Mouse (Mus musculus): ENCODE measurements at regions not wholly inside any gene's neighbourhood (a gene's known extent, or its start where the extent isn't known, plus 50 kb on each side); places are given as distances from the start of the nearest gene placed in this dataset.
"Not testable (repeated sequence)": the region's sequence is repeated elsewhere in the genome, so short reads cannot be mapped to it uniquely, and the experiment has no call there.

DNA sequence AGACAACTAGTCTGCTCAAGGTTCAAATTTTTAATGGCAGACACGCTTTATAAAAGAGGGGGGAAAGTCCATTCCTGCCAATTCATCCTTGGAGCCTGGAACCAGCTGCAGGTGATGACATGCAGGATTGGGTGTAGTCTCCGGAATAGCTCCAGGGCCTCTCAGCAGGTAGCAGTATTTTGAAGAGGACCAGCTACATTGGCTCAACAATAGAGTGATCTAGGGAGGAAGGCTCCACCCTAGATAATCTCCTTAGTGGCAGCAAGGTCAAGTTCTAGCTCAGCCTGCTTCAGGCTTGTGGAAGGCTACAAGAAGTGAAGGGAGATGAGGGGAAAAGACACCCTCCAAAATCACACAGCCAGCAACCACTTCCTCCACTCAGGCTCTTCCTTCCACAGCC is 1405.1 kb downstream of the 4930444P10Rik start:
- DNase-seq; intact Hi-C loops (cut with DNase I; ENCODE audit: low total_unique reads): not testable (repeated sequence)

DNA sequence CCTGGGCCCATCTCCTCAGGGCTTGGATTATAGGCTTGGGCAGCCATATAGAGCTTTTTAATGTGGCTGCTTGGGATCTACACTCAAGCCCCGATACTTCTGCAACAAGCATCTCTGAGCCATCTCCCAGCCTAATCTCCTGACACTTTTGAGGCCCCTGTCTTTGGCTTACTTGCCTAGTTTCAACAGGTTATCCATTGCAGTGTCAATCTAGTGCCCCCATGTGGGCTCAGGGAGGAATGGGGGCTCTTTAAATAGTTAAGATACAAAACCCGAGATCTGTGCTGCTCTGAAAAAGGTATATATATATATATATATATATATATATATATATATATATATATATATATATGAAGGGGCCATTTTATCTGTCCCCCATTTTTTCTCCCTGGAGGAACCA is 1407.0 kb downstream of the 4930444P10Rik start:
- no peak for DNase-seq
- intact Hi-C loops (cut with DNase I; ENCODE audit: low total_unique reads) = no loop called here

DNA sequence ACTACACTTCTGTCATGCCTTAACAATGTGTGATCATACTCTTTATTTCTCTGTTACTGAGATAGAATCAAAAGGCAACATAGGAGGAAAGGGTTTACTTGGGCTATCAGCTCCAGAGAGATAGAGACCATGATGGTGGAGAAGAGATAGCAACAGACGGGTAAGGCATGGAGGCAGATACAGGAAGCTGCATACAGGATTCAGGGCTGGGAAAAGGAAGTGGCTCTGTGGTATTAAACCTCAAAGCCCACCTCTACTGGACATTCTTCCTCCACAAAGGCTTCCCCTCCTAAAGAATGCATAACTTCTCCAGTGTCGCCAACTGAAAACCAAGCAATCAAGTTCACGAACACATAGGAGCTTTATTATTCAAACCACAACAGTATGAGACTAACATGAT is 1412.7 kb downstream of the 4930444P10Rik start:
- DNase-seq = no peak
- intact Hi-C loops (cut with DNase I; ENCODE audit: low total_unique reads) = no loop called here

DNA sequence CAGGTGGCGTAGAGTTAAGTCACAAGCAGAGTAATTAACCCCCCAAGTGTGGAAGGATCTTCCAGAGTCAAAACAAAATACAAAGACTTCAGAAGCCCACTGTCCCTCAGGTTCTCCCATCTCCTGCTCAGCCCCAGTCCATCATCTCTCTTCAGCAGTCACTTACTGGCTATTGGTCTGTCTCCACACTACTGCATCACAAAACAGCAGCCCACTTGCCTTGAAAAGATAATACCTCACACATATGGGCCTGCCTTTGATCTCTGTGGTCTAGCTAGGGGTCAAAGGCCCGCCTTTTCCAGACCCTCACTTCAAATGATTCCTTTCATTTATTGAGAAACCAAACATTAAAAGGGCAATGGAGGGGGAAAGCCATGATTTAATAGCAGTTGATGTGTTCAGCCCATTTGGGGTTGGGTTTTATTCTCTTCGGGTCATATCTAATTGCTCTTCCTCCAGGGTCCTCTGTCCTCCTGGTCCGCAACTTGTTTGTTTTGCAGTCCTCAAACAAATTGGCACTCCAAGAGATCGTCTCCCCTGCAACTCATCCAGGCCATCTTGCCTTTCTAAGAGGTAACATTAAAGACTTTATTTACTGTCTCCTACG is 1420.6 kb downstream of the 4930444P10Rik start:
- DNase-seq = no peak
- intact Hi-C loops (cut with DNase I; ENCODE audit: low total_unique reads) = no loop called here

DNA sequence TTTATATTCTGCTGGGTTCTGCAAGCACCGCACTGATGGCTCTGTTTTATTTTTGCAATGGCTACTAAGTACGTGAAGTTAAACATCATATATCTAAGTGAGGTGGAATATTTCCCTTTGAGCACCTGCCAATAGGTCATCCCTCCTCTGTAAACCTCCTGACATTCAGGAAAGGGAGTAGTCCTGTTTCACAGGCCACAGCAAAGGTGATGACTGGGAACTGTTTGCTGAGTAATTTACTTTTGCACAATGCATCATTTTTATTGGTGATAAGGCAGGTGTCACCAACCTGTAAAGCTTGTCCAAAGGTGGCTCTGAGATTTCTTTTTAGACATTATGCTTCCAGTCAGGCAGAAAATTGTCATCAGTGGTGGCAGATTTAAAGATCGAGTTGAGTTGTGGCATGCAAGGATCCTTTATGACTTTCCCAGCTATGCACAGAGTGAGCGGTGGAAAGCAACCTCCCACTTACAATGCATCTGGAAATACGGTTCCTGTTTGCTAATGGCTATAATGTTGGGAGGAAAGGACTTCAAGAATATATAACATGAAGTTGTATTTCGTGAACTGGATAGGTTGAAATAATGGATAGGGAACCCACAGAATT is 1430.3 kb downstream of the 4930444P10Rik start:
- intact Hi-C loops (cut with DNase I; ENCODE audit: low total_unique reads) = no loop called here
- DNase-seq = no peak

DNA sequence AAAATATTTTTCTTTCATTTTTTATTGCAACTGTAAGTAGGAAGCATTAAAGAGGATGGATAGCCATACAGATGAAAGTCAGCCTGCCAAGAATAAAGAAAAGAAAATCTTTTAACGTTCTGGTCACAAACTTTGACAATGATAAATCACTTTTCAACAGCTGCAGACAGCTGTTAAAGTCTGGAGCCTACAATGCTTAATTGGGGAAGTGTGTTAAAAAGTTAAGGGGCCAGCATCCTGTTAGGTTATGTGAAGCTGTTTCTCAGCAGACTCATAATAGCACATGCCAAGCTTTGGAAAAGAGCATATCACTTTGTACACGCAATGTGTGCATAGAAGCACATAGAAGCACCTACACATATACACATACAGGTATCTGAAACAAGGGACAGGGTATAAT is 1431.3 kb downstream of the 4930444P10Rik start:
- DNase-seq = no peak
- intact Hi-C loops (cut with DNase I; ENCODE audit: low total_unique reads) = no loop called here

DNA sequence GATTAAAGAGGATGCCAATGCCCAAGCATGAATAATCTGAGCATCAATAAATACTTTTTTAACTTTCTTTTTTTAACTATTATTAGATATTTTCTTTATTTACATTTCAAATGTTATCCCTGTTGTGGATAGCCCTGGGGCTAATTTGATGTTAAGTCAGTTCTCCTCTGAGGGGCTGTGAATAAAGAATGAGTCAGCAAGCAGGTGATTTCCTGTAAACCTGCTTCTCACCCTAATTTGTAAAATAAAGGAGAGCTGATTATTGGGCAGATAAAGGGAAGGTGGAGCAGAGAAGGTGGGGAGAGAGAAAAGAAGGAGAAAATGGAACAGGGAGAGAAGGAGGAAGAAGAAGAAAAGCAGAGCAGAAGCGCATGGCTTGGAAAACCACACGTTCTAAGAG is 1442.8 kb downstream of the 4930444P10Rik start:
- DNase-seq = no peak
- intact Hi-C loops (cut with DNase I; ENCODE audit: low total_unique reads) = no loop called here

DNA sequence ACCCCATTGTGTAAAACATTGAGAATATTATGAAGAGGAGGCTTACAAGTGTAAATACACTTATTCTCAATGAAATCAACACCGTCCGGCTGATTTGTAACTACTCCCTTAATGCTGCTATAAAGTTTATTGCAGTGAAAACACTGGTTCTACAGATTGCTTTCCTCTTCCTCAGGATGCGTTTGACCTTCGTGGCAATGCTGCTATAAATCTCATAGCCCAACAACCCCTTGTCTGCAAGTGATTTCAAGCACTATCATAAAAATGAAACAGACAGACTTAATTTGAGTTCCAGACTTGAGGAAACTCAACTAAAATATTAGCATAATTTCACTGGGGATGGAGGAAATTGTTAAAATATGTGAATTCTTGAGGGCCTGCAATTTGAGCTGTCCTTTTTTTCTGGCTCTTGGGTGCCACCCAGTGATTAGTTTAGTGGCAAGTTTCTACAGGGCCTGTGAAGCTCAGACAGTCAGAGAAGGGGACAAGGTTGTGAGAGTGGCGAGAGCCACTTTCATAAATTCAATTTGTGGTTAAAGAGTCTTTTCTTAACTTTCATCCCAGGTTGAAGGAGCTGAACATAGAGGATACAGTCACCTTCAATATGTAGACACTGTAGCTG is 1457.4 kb downstream of the 4930444P10Rik start:
- intact Hi-C loops (cut with DNase I; ENCODE audit: low total_unique reads) = no loop called here

DNA sequence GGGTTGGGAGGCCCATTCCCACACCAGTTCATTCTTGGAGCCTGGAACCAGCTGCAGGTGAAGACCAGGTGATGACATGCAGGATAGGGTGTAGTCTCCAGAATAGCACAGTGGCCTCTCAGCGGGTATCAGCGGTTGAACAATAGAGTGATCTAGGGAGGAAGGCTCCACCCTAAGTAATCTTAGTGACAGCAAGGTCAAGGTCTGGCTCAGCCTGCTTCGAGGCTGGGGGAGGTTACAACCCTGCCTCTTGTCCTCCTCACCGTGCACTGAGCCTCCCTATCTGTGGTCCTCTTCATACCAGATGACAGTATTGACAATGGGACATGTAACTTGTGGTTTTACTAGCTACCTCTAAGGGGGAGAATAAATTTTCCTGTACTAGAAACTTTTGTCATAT is 1461.1 kb downstream of the 4930444P10Rik start:
- no peak for DNase-seq
- intact Hi-C loops (cut with DNase I; ENCODE audit: low total_unique reads) = no loop called here

More for the DNA sequence above, 1457.4 kb downstream of the 4930444P10Rik start:
- DNase-seq = no peak

DNA sequence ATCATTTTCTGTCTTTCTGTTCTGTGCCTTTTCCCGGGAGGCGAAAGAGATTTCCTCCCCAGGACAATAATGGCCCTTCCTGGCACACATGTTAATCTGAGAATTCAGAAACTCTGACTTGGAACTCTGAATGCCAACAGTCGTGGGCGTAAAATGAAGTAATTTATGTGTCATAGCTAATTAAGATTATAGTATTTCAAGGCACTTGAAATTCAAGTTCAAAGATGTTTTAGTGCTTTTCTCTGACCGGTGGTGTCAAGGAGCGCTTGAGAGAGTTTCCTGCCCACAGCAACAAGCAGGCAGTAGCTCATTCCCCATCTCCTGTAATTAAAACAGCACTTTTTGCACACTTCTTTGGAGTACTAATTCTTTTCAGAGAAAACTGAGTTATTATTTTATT is 1465.9 kb downstream of the 4930444P10Rik start:
- intact Hi-C loops (cut with DNase I; ENCODE audit: low total_unique reads) = no loop called here

DNA sequence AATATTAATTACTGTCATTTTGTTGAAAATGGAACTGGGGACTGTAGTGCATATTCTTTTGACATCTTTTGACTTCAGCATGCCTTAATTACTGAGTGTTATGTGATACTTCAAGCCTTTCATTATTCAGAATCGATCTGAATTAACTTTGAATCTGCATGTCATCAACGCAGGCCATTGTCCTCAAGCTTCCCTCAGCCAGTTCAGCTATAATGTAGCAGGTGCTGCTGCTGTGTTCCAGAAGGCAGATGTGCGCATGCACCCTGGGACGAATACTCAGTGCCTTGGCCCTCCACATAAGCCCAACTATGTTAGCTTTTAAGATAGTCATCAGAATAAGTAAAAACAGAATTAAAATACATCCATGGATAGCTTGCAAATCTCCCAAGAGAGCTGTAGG is 1466.4 kb downstream of the 4930444P10Rik start:
- intact Hi-C loops (cut with DNase I; ENCODE audit: low total_unique reads) = no loop called here
- DNase-seq = no peak

More for the DNA sequence above, 1465.9 kb downstream of the 4930444P10Rik start:
- DNase-seq = no peak

DNA sequence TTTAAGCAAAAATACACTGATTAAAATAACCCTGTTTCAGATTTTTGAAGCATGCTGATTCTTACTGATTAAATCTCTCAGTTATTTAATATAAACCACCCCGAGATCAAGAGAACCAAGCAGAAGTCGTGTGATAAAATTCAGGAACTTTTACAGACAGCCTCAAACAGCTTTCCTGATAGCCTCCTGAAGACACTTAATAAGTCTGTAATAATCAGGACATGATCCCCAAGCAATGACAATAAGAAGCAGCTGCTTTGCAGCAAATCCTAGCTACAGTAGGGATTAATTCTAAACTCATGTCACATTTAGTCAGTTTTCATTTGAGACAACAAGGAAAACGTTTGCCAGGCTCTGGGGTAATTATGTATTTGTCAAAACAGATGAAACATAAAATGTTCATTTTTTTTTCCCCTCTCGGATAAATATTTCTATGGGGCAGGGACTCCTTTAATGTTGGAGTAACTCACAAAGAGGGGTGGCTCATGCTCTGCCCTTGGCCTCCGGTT is 1472.1 kb downstream of the 4930444P10Rik start:
- no peak for DNase-seq
- intact Hi-C loops (cut with DNase I; ENCODE audit: low total_unique reads) = no loop called here

DNA sequence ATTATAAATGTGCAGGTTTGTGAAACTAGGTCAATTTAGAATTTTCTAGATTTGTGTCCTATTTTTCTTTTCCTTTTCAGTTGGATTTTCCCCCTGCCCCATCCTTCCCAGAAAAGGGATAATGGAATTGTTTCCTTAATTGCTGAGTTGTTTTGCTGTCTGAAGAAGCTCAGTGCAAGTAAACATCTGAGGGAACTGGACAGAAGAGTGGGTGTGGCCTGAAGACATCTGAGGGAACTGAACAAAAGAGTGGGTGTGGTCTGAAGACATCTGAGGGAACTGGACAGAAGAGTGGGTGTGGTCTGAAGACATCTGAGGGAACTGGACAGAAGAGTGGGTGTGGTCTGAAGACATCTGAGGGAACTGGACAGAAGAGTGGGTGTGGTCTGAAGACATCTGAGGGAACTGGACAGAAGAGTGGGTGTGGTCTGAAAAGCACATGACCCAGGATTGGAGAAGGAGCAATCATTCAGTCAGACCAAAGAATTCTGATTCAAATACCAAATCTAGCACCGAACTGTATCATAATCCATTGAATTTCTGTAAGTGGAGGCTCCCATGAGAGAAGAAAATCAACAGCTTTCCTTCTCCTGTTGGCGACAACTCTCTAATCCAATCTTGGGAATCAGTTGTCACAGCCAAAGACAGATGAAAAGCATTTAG is 1479.8 kb downstream of the 4930444P10Rik start:
- no peak for DNase-seq
- intact Hi-C loops (cut with DNase I; ENCODE audit: low total_unique reads) = no loop called here

DNA sequence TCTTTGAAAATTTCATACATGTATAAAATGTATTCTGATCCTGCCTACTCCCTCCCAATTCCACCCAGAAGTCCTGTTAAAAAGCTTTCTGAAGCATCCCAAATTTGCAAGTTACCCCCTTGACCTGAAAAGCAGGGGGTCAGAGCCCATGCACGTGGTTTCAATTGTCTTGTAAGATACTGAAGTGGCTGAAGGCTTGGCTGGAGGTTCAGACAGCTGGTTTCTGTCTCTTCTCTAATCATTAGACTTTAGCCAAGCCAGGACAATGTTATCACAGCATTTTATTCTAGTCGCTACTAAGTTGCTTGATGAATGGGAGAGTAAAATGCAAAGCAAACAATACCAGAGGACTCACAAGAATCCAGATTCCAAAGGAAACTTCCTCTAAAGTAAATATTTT is 1484.1 kb downstream of the 4930444P10Rik start:
- no peak for DNase-seq
- intact Hi-C loops (cut with DNase I; ENCODE audit: low total_unique reads) = no loop called here

DNA sequence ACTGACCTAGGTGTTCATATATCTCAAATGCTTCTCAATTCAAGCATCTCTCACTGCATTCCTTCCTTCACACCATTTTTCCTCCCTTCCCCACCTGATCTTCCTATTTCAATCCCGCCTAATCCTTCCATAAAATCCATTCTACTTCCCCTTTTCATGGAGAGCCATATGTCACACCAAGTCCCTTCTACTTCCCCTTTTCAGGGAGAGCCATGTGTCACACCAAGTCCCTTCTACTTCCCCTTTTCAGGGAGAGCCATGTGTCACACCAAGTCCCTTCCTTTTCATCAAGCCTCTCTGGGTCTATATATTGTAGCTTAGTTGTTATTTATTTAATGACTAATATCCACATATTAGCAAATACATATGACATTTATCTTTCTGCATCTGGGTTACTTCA is 1497.2 kb downstream of the 4930444P10Rik start:
- intact Hi-C loops (cut with DNase I; ENCODE audit: low total_unique reads) = no loop called here
- DNase-seq = no peak

DNA sequence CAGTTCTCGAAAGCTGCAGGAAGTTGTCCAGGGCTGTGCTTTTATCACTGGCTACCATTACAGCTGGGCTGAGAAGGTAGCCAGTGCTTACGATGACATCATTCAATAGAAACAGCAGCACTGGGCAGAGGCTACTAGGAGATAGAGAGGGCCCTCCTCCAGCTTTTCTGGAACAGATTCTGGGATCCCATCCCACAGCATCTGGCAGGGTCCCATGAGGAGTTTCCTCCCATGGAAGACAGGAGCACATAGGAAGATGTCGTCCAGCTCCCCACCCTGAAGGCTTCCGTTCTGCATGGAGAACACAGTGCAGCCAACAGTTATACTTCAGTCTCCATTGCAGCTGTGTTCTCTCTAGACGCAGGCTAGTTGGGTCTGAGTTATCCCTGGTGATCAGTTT is 1503.2 kb downstream of the 4930444P10Rik start:
- intact Hi-C loops (cut with DNase I; ENCODE audit: low total_unique reads) = no loop called here
- peak; percentile 48 for DNase-seq

DNA sequence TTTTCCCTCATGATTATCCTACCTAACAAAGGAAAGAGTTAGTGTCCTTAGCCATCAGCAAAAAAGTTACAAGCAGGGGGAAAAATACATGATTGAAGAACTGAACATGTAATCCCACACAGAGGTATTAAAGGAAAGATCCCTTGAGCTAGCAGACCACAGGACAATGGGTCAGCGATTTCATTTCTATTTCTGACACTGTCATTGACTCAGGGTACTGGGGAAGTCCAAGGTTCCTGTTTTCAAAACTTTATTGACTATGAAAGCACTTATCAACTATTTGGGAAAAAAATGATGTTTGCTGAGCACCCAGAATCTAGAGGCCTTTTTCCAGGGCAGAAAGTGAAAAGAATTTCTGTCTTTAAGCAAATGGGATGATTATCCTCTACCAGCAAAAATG is 1513.7 kb downstream of the 4930444P10Rik start:
- DNase-seq = no peak
- intact Hi-C loops (cut with DNase I; ENCODE audit: low total_unique reads) = no loop called here

DNA sequence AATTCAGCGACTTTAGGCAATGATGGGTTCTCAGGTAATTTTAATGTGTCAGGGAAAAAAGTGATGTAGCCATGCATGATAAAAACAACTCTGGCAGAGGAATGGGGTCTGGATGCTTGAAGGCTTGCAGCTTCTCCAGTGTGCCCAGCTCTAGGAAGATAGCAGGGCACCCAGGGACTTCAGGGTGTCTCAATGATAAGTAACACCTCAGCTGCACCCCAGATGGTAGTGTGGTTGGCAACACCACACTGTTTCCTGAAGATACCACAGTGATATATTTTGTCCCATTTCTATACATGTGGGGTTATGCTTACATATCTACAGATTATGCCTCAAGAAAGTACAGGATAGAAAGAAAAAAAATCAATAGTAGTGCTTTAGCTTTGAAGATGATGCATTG is 1516.9 kb downstream of the 4930444P10Rik start:
- intact Hi-C loops (cut with DNase I; ENCODE audit: low total_unique reads) = no loop called here
- no peak for DNase-seq

DNA sequence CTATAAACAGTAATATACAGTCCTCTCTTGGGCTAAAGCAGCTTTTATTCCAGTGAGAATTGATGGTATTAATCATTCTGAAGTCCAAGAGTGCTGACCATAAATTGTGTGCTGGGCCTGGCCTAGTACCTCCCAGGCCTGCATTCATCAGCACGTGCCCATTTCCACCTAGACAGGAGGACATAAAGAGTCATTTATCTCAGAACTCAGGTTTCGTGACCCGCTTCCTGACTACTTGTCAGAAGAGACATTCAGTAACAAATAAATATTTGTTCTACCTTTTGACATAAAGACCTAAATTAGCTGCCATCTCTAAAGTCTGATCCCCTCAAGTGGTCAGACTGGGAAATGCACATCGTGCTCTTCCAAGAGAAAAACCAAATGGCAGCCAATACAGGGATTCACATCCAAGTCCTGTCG is 1522.6 kb downstream of the 4930444P10Rik start:
- no peak for DNase-seq
- intact Hi-C loops (cut with DNase I; ENCODE audit: low total_unique reads) = no loop called here

DNA sequence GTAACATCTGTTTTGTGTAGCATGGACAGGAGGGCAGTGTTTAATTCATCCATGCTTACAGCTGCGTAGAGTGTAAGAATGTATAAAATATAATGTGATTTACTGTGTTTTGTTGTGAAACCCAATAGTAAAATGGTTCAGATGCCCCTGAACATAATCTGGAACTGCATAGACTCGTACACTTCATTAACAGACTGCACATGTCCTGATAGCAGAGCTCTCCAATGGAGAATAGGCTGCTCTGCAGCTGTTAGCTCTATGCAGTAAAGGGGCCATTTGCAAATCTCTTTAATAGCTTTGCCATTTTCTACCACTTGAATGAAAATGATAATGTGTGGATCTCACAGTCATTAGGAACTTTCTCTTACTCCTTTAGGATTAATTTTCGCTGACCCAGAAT is 1523.0 kb downstream of the 4930444P10Rik start:
- DNase-seq = no peak
- intact Hi-C loops (cut with DNase I; ENCODE audit: low total_unique reads) = no loop called here

DNA sequence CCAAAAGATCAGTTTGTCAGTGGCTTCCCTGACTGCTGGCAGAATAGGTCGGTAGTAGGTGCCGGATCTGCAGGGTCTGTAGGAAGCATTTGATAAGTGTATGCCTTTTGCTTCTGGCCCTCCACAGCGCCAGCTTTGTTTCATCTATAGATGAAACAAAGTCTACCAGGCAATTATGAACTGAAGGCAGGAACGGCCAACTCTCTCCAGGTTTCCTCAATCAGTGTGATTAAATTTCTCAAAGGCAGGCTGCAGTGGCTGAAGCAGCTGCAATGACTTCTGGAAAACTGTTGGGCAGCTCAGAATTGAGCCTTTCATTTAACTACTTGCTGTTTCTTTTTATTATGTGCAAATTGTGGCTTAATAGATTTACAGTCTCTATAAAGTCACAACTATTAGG is 1526.1 kb downstream of the 4930444P10Rik start:
- intact Hi-C loops (cut with DNase I; ENCODE audit: low total_unique reads) = no loop called here
- DNase-seq = no peak

Data from gastrocnemius, postnatal 14 days (tissue).